Mouse (Mus musculus) erythroblast, embryonic 14.5 days (primary cell): Measurements from ENCODE around the gene Robo1. TPM values are rescaled to one million over a fixed set of nuclear protein-coding genes. Genes with fewer than 3 reads are reported as not detected.

Experiments
- H3K27me3 ChIP-seq: 2 replicates; pipeline ENCODE4 v1.6.1; 2012; ENCODE audit warnings: inconsistent platforms; ENCODE audit not compliant: control insufficient read depth
- H3K36me3 ChIP-seq: 2 replicates; pipeline ENCODE4 v1.6.1; 2012; ENCODE audit warnings: mild to moderate bottlenecking, inconsistent platforms; ENCODE audit not compliant: control insufficient read depth
- H3K4me1 ChIP-seq: 2 replicates; pipeline ENCODE4 v1.6.1; 2012; ENCODE audit warnings: inconsistent platforms; ENCODE audit not compliant: control insufficient read depth
- H3K4me3 ChIP-seq: replicated peaks from 2 replicates; pipeline ENCODE3; 2012; ENCODE audit warnings: moderate library complexity, mild to moderate bottlenecking, inconsistent platforms
- H3K9me3 ChIP-seq: 2 replicates; pipeline ENCODE4 v1.6.1; 2012; ENCODE audit warnings: low read length, inconsistent platforms, mixed read lengths; ENCODE audit not compliant: control insufficient read depth
- GATA1 ChIP-seq: IDR thresholded peaks from 2 replicates; pipeline ENCODE4 v1.6.1; 2012; ENCODE audit warnings: low read length, inconsistent platforms, mixed read lengths
- TAL1 ChIP-seq: IDR thresholded peaks from 3 replicates; pipeline ENCODE4 v1.6.1; 2012; ENCODE audit warnings: low read length, inconsistent platforms, mixed read lengths
- polyA plus RNA-seq: library from polyadenylated mRNA; stranded (reverse); fragments of >175 nt; gene quantifications from 2 replicates; pipeline ENCODE4 v1.2.3, GENCODE M21; 2012

Robo1 gene
- 0.02 TPM in 1 of 2 replicates, not detected in the other for polyA plus RNA-seq

GRCm38 (mm10) chr16:72307537-72308330 is at the start of gene Robo1:
Gene Robo1 (plus strand): TSS chr16:72308306.
- TF ChIP-seq TAL1 (no peak), GATA1 (no peak)
- H3K4me1 ChIP-seq: no peaks in the 10 kb centered on the region
- no peaks in the 10 kb centered on the region for H3K27me3 ChIP-seq
- no peak within 1 kb of the TSS for H3K4me3 ChIP-seq
- H3K36me3 ChIP-seq: no peaks in the 10 kb centered on the region
- H3K9me3 ChIP-seq: no peaks in the 10 kb centered on the region

DNA sequence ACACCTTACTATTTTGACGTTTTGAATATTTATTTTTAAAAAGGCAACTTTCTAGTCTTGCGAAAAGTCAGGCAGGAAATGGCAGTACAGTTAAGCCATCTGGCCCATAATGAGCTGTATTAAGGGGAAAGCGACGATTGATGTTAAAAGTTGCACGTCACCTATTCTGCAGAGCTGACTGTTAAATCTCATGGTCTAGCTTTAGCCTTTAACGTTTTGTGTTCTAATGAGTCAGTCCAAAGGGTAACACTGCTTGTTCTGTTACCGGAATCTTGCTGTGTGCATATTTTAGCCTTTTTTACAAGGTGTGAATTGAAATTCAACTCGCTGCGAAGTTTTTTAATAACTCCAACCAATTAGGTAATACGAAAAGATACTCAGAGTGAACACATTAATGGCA is 40.3 kb upstream of the Robo1 start:
- Histone ChIP-seq H3K9me3 (no peaks in the 10 kb centered on the region), H3K4me1 (no peaks in the 10 kb centered on the region), H3K4me3 (no peak overlapping the region), H3K36me3 (no peaks in the 10 kb centered on the region), H3K27me3 (no peaks in the 10 kb centered on the region)
- no peak for TF ChIP-seq TAL1
- no peak for TF ChIP-seq GATA1

DNA sequence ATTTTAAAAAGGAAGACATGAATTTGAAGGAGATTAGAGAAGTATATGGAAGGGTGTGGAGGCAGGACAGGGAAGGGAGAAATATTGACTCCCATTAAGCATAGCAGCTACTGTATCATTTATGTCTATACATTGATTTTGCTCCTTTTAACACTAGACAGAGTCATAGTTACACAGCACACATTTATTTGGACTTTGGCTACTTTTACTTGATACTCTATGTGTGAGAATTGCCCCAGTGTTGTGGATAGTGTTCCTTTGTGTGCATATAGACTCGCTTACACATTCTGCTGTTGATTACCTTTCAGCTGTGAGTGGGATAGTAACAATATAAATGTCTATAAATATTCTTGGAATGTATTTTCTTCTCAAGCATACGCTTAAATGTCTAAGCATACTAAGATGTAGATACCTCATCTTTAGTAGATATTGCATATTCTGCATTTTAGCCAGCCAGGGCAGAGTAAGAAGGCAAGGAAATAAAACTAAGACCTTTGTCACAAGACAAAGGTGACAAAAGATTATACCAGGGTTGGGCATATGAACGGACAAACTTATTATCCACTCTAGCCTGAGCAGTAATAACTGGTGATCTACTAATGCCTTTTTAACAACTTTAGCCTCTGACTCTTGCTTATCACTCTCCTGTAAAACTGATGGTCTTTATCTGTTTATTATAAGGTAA is 31.6 kb upstream of the Robo1 start:
- Histone ChIP-seq H3K9me3 (no peaks in the 10 kb centered on the region), H3K4me3 (no peak overlapping the region), H3K27me3 (no peaks in the 10 kb centered on the region), H3K36me3 (no peaks in the 10 kb centered on the region), H3K4me1 (no peaks in the 10 kb centered on the region)
- TF ChIP-seq GATA1: no peak
- no peak for TF ChIP-seq TAL1

DNA sequence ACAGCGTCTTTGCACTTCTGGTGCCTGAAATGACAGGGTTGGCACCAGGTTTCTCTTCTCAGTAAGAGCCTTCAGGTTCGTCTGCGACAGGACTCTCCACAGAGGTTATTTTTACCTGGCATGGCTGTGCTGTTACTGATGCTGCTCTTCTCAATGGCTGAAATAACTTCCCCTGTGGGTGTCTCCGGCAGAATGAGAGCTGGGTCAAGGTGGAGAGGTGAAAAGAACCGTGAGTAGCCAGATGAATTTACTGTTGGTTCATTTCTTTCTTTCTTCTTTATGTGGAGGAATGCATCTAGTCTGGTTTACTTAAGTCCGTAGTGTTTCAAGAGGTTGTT is 194 bp downstream of the Robo1 start:
- TF ChIP-seq TAL1 (no peak), GATA1 (no peak)
- H3K4me1 ChIP-seq: no peaks in the 10 kb centered on the region

GRCm38 (mm10) chr16:72327321-72327720 is 19.2 kb downstream of the Robo1 start:
- Histone ChIP-seq H3K36me3 (no peaks in the 10 kb centered on the region), H3K4me3 (no peak overlapping the region), H3K27me3 (no peaks in the 10 kb centered on the region), H3K9me3 (no peaks in the 10 kb centered on the region), H3K4me1 (no peaks in the 10 kb centered on the region)
- TF ChIP-seq TAL1: no peak
- no peak for TF ChIP-seq GATA1

More for the DNA sequence above, 194 bp downstream of the Robo1 start:
- Histone ChIP-seq H3K36me3 (no peaks in the 10 kb centered on the region), H3K9me3 (no peaks in the 10 kb centered on the region), H3K4me3 (no peak overlapping the region), H3K27me3 (no peaks in the 10 kb centered on the region)

- TF ChIP-seq TAL1 (no peak), GATA1 (no peak)
- no peaks in the 10 kb centered on the region for H3K36me3 ChIP-seq
Observed at GRCm38 (mm10) chr16:72328579-72328978, 20.5 kb downstream of the Robo1 start.

GRCm38 (mm10) chr16:72337757-72338156 is 29.7 kb downstream of the Robo1 start:
- TF ChIP-seq GATA1 (no peak), TAL1 (no peak)
- no peaks in the 10 kb centered on the region for H3K36me3 ChIP-seq
- no peaks in the 10 kb centered on the region for H3K4me1 ChIP-seq
- H3K9me3 ChIP-seq: no peaks in the 10 kb centered on the region
- no peak overlapping the region for H3K4me3 ChIP-seq
- no peaks in the 10 kb centered on the region for H3K27me3 ChIP-seq

More at GRCm38 (mm10) chr16:72328579-72328978, 20.5 kb downstream of the Robo1 start:
- Histone ChIP-seq H3K9me3 (no peaks in the 10 kb centered on the region), H3K4me1 (no peaks in the 10 kb centered on the region), H3K4me3 (no peak overlapping the region), H3K27me3 (no peaks in the 10 kb centered on the region)

GRCm38 (mm10) chr16:72350422-72350821 is 42.3 kb downstream of the Robo1 start:
- Histone ChIP-seq H3K9me3 (no peaks in the 10 kb centered on the region), H3K4me1 (no peaks in the 10 kb centered on the region), H3K27me3 (no peaks in the 10 kb centered on the region), H3K4me3 (no peak overlapping the region), H3K36me3 (no peaks in the 10 kb centered on the region)
- TF ChIP-seq GATA1 (no peak), TAL1 (no peak)

DNA sequence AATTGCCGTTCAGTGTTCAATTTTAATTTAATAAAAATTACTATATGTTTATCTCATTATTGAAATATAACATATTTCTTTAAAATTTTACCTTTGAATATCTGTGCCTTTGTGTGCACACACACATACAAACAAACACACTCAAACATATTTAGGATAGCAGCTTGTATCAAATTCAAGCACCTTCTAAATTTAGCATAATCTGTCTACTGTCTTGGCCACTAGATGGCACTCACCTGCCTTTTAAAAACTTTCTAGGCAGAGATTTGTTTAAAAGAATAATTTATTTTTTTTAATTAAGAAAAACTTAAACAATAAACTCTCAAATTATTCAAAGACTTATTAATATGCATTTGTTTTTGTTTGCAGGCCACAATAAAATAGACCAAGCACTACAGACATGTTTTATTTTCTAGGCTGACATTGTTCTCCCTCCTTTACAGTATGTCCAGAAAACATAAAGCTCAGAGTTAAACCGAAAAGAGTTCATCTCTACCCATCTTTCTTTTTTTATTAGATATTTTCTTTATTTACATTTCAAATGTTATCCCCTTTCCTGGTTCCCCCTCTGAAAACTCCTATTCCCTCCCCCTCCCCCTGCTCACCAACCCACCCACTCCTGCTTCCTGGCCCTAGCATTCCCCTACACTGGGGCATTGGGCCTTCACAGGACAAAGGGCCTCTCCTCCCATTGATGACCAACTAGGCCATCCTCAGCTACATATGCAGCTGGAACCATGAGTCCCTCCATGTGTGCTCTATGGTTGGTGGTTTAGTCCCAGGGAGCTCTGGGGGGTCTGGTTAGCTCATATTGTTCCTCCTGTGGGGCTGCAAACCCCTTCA is 48.6 kb downstream of the Robo1 start:
- no peak overlapping the region for H3K4me3 ChIP-seq
- no peaks in the 10 kb centered on the region for H3K9me3 ChIP-seq
- no peaks in the 10 kb centered on the region for H3K4me1 ChIP-seq
- H3K27me3 ChIP-seq: no peaks in the 10 kb centered on the region
- no peaks in the 10 kb centered on the region for H3K36me3 ChIP-seq
- TF ChIP-seq TAL1: no peak
- no peak for TF ChIP-seq GATA1
